Mouse (Mus musculus) myocyte (in vitro differentiated cells): ENCODE data around the gene Atraid. TPM values are rescaled to one million over a fixed set of nuclear protein-coding genes. Genes with fewer than 3 reads are reported as not detected.
A peak's percentile ranks its signal among the peaks of the same experiment; 100 is the strongest.

Source experiments
- H3K27me3 ChIP-seq: one replicate; pipeline ENCODE4 v1.6.1; 2011; ENCODE audit not compliant: control insufficient read depth, insufficient read depth, insufficient read length
- H3K36me3 ChIP-seq: one replicate; pipeline ENCODE4 v1.6.1; 2011; ENCODE audit not compliant: control insufficient read depth, insufficient read depth
- H3K4me2 ChIP-seq: one replicate; pipeline ENCODE4 v1.6.1; 2011; ENCODE audit warnings: low read depth, control low read depth
- H3K4me3 ChIP-seq: one replicate; pipeline ENCODE4 v1.5.1; 2011; ENCODE audit warnings: mild to moderate bottlenecking, control low read depth, moderate library complexity
- H3K79me2 ChIP-seq: one replicate; pipeline ENCODE4 v1.6.1; 2011; ENCODE audit not compliant: control insufficient read depth, insufficient read depth
- H3ac ChIP-seq: one replicate; pipeline ENCODE4 v1.6.1; 2011; ENCODE audit not compliant: control insufficient read depth, insufficient read length
- CEBPB ChIP-seq: IDR thresholded peaks from 2 replicates; pipeline ENCODE4 v1.6.1; 2011; ENCODE audit warnings: mild to moderate bottlenecking, moderate library complexity; ENCODE audit not compliant: poor library complexity, insufficient read depth, severe bottlenecking
- E2F4 ChIP-seq: IDR thresholded peaks from one replicate; pipeline ENCODE4 v1.6.1; 2011; ENCODE audit warnings: mild to moderate bottlenecking, control low read depth, moderate library complexity; ENCODE audit not compliant: insufficient read depth
- MAX ChIP-seq: IDR thresholded peaks from one replicate; pipeline ENCODE4 v1.6.1; 2011; ENCODE audit warnings: low read depth, mild to moderate bottlenecking, control low read depth
- MYOD1 ChIP-seq, 3 experiments: IDR thresholded peaks; one replicate each; pipeline ENCODE4 v1.6.1; 2011; ENCODE audit warnings: control low read depth in 2 of 3, low read depth in 2 of 3, mild to moderate bottlenecking in 2 of 3, moderate library complexity in 1 of 3; ENCODE audit not compliant: insufficient read length in 2 of 3, control insufficient read depth in 1 of 3
- MYOG ChIP-seq, 3 experiments: IDR thresholded peaks; one replicate each; pipeline ENCODE4 v1.6.1; 2011; ENCODE audit warnings: control low read depth in 2 of 3, low read depth in 2 of 3, mild to moderate bottlenecking in 2 of 3; ENCODE audit not compliant: insufficient read length in 2 of 3, control insufficient read depth in 1 of 3, insufficient read depth in 1 of 3
- POLR2A ChIP-seq: IDR thresholded peaks from one replicate; pipeline ENCODE4 v1.6.1; 2011; ENCODE audit warnings: low read depth, mild to moderate bottlenecking, control low read depth, moderate library complexity; ENCODE audit not compliant: insufficient read length
- POLR2AphosphoS2 ChIP-seq: IDR thresholded peaks from one replicate; pipeline ENCODE4 v1.6.1; 2011; ENCODE audit warnings: low read depth, control low read depth; ENCODE audit not compliant: insufficient read length
- REST ChIP-seq: IDR thresholded peaks from one replicate; pipeline ENCODE4 v1.6.1; 2011; ENCODE audit warnings: mild to moderate bottlenecking, control low read depth, moderate library complexity; ENCODE audit not compliant: insufficient read depth, insufficient read length
- SRF ChIP-seq: IDR thresholded peaks from one replicate; pipeline ENCODE4 v1.6.1; 2011; ENCODE audit warnings: low read depth; ENCODE audit not compliant: control insufficient read depth, insufficient read length
- TCF12 ChIP-seq: IDR thresholded peaks from one replicate; pipeline ENCODE4 v1.6.1; 2011; ENCODE audit warnings: mild to moderate bottlenecking, control low read depth; ENCODE audit not compliant: poor library complexity, insufficient read depth, severe bottlenecking
- TCF3 ChIP-seq: IDR thresholded peaks from one replicate; pipeline ENCODE4 v1.6.1; 2011; ENCODE audit warnings: low read depth, control low read depth; ENCODE audit not compliant: insufficient read length
- USF1 ChIP-seq: IDR thresholded peaks from one replicate; pipeline ENCODE4 v1.6.1; 2011; ENCODE audit warnings: low read depth, mild to moderate bottlenecking, control low read depth, moderate library complexity
- polyA plus RNA-seq: library from polyadenylated mRNA; unstranded; fragments of >200 nt; fragmentation: generic; extraction: Trizol; gene quantifications from one replicate; pipeline ENCODE4 v1.2.1, GENCODE M21; 2012; ENCODE audit warnings: missing spikeins

The Atraid gene
- polyA plus RNA-seq, 1 experiment = 143 TPM

- Histone ChIP-seq H3K36me3 (no peaks in the 10 kb centered on the region), H3K4me2 (no peak overlapping the region), H3K79me2 (no peaks in the 10 kb centered on the region), H3K27me3 (no peaks in the 10 kb centered on the region), H3K4me3 (no peak overlapping the region), H3ac (no peak overlapping the region)
- TF ChIP-seq POLR2AphosphoS2 (no peak), CEBPB (no peak), POLR2A (no peak), TCF3 (no peak), SRF (no peak), REST (no peak), MYOD1 (IDR thresholded peaks at IDR 0.05; ENCODE audit: control insufficient read depth in 1 of 3, insufficient read length in 2 of 3, low read depth in 2 of 3) (no peak), E2F4 (no peak), MYOG (IDR thresholded peaks at IDR 0.05; ENCODE audit: control insufficient read depth in 1 of 3, insufficient read depth in 1 of 3, insufficient read length in 2 of 3, low read depth in 2 of 3) (no peak)
Measured at GRCm38 (mm10) chr5:31080059-31080794, 32.1 kb downstream of the Atraid start.

- Histone ChIP-seq H3K27me3 (no peaks in the 10 kb centered on the region), H3K4me2 (no peak overlapping the region), H3K36me3 (no peaks in the 10 kb centered on the region), H3K79me2 (no peaks in the 10 kb centered on the region), H3ac (no peak overlapping the region), H3K4me3 (no peak overlapping the region)
- TF ChIP-seq TCF12 = no peak
- TF ChIP-seq POLR2AphosphoS2 = peak; percentile 10
Measured at GRCm38 (mm10) chr5:31080795-31081164, 32.7 kb downstream of the Atraid start.

GRCm38 (mm10) chr5:31081386-31081785 lies 33.3 kb downstream of the Atraid start:
- H3ac ChIP-seq = no peak overlapping the region
- H3K36me3 ChIP-seq = no peaks in the 10 kb centered on the region
- H3K27me3 ChIP-seq = no peaks in the 10 kb centered on the region
- H3K79me2 ChIP-seq = no peaks in the 10 kb centered on the region
- no peak overlapping the region for H3K4me2 ChIP-seq
- TF ChIP-seq MAX (no peak), REST (no peak), SRF (no peak), E2F4 (no peak), POLR2AphosphoS2 (no peak), MYOD1 (IDR thresholded peaks at IDR 0.05; ENCODE audit: control insufficient read depth in 1 of 3, insufficient read length in 2 of 3, low read depth in 2 of 3) (no peak), MYOG (IDR thresholded peaks at IDR 0.05; ENCODE audit: control insufficient read depth in 1 of 3, insufficient read depth in 1 of 3, insufficient read length in 2 of 3, low read depth in 2 of 3) (no peak), TCF3 (no peak), CEBPB (no peak), TCF12 (no peak), USF1 (no peak), POLR2A (no peak)
- no peak overlapping the region for H3K4me3 ChIP-seq

GRCm38 (mm10) chr5:31082355-31082754 lies 34.2 kb downstream of the Atraid start:
- no peak for TF ChIP-seq CEBPB
- TF ChIP-seq USF1 = no peak
- no peak for TF ChIP-seq SRF
- no peak for TF ChIP-seq MYOG (IDR thresholded peaks at IDR 0.05; ENCODE audit: control insufficient read depth in 1 of 3, insufficient read depth in 1 of 3, insufficient read length in 2 of 3, low read depth in 2 of 3)
- no peak for TF ChIP-seq E2F4
- no peak for TF ChIP-seq POLR2AphosphoS2
- no peak for TF ChIP-seq TCF12
- TF ChIP-seq TCF3 = no peak
- no peak for TF ChIP-seq REST
- TF ChIP-seq MAX = no peak
- TF ChIP-seq POLR2A = no peak
- no peak for TF ChIP-seq MYOD1 (IDR thresholded peaks at IDR 0.05; ENCODE audit: control insufficient read depth in 1 of 3, insufficient read length in 2 of 3, low read depth in 2 of 3)
- H3K4me2 ChIP-seq = no peak overlapping the region
- H3K79me2 ChIP-seq = no peaks in the 10 kb centered on the region
- H3K27me3 ChIP-seq = no peaks in the 10 kb centered on the region
- no peaks in the 10 kb centered on the region for H3K36me3 ChIP-seq
- H3ac ChIP-seq = no peak overlapping the region
- H3K4me3 ChIP-seq = no peak overlapping the region

- Histone ChIP-seq H3K36me3 (no peaks in the 10 kb centered on the region), H3K27me3 (no peaks in the 10 kb centered on the region), H3K79me2 (no peaks in the 10 kb centered on the region), H3ac (no peak overlapping the region), H3K4me2 (no peak overlapping the region), H3K4me3 (no peak overlapping the region)
- TF ChIP-seq CEBPB (no peak), TCF3 (no peak), SRF (no peak), MYOD1 (IDR thresholded peaks at IDR 0.05; ENCODE audit: control insufficient read depth in 1 of 3, insufficient read length in 2 of 3, low read depth in 2 of 3) (no peak), POLR2A (no peak), POLR2AphosphoS2 (no peak), MYOG (IDR thresholded peaks at IDR 0.05; ENCODE audit: control insufficient read depth in 1 of 3, insufficient read depth in 1 of 3, insufficient read length in 2 of 3, low read depth in 2 of 3) (no peak)
Measured at GRCm38 (mm10) chr5:31082935-31083625, 35.0 kb downstream of the Atraid start.
